Mouse (Mus musculus) bone marrow, adult 2 months (tissue): ENCODE results near the gene Abca3.

Experiments used
- CTCF ChIP-seq: fragments of 200-500 bp; IDR thresholded peaks from 2 replicates; pipeline ENCODE4 v1.5.1; 2011; ENCODE audit warnings: low read length, control low read depth; ENCODE audit not compliant: control insufficient read depth, insufficient read depth
- POLR2A ChIP-seq: fragments of 200-500 bp; IDR thresholded peaks from 2 replicates; pipeline ENCODE4 v1.6.1; 2011; ENCODE audit warnings: low read depth, mild to moderate bottlenecking, control low read depth, low read length, borderline replicate concordance; ENCODE audit not compliant: control insufficient read depth

- TF ChIP-seq POLR2A, result no peak
- TF ChIP-seq CTCF, result no peak
These were observed 97.8 kb downstream of the Abca3 start for GRCm38 (mm10) chr17:24449507-24449906.
